Mouse (Mus musculus) frontal cortex, postnatal 14 days (tissue): Measurements from ENCODE around the gene Spink4.

Experiments used
- DNase-seq, 2 experiments: peaks; one replicate each; pipeline ENCODE4 v3.0.0; 2022; ENCODE audit warnings: low spot score in 2 of 2

Gene Spink4

GRCm38 (mm10) chr4:40963536-40963935, 43.7 kb downstream of the Spink4 start:
- no peak for DNase-seq

- DNase-seq: no peak
Observed at GRCm38 (mm10) chr4:40969161-40969560, 49.3 kb downstream of the Spink4 start.

GRCm38 (mm10) chr4:40969781-40970591, 50.1 kb downstream of the Spink4 start:
- DNase-seq: no peak

DNA sequence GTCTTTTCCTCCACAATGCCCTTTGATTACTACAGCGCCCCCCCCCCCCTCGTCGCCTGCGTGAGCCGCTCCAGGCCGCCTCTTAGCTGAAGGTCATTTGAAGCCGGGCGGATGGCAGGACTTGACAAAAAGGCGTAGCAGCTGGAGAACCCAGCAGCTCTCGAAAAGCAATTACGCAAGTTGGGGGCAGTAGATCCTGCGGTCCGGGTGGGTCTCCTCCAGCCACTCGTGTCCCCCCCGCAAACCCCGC, 50.7 kb downstream of the Spink4 start:
- DNase-seq: no peak

DNA sequence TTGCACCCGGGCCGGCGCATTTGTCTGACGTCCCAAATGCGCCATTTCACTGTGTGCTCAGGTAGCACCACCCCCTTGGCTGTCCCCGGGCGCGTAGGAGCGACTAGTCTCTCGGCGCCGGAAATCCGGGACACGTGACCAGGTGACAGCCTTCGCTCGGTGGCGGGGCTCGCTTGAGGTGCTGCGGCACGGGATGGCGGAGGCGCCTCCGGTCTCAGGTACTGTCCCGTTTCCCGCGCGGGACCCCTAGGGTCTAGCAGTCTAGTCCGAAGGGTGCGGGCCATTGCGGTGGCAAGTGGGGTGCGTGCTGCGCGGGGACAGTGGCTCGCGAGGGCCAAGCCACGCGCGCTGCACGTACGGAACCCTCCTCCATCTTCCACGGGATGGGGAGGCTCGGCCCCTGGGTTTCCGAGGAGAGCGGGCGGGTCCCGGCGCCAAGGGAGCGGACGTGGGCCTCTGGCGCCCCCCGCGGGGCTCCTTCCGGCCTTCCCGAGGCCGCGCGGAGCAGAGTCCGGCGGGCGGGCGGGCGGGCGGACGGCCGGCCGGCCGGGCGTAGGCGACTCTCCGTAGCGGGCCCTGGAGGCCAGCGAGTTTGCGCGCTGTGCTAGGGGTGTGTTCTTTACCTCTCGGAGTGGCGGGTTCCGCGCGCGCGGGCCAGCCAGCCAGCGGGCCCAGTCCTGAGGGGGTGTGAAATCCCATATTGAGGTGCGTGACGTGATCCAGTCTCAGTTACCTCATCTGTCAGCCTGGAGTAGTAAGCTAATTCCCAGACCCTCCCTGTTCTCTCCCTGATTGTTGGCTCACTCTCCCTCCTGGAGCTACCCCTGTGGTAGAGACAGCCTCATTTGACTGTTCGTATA, 51.2 kb downstream of the Spink4 start, which contains the start of gene Nfx1:
Gene Nfx1 (plus strand): TSS at position 65 of the 860 bp plus-strand sequence.
- peak; percentile 91 to 95 for DNase-seq

GRCm38 (mm10) chr4:40971744-40972143, 51.9 kb downstream of the Spink4 start:
- DNase-seq: no peak

DNA sequence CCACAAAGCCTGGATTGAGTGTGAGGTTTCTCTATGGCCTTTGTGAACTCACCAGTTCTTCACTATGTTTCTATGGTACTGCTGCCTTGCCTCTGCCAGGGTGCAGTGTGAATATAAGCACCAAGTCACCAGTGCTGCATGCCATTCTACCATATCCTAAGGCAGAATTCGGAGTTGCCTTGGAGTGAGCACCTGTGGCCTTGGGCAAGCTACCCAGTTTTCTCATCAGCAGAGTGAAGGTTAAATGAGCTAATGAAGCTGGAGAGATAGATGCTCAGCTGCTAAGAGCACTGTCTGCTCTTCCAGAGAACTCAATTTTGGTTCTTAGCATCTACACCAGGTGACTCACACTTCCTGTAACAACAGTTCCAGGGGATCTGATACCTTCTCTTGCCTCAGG, 54.2 kb downstream of the Spink4 start:
- no peak for DNase-seq

- DNase-seq: no peak
Observed at GRCm38 (mm10) chr4:40975678-40976077, 55.8 kb downstream of the Spink4 start.

DNA sequence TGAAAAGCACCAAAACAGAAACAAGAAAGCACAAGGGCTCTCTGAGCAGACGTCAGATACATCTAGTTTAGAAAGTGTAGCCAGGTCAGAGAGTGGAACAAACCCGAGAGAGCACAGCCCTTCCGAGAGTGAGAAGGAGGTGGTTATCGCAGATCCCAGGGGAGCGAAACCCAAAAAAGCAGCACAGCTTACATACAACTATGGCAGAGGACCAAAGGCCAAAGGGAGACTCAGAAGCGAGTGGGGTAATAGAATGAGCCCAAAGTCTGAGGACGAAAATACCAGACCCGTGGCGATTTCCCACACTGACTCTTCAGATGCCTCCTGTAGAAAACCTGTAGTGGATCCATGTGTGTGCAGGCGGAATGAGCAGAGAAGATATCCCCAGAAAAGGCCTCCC, 56.8 kb downstream of the Spink4 start:
- DNase-seq: no peak

GRCm38 (mm10) chr4:40979430-40979829, 59.6 kb downstream of the Spink4 start:
- DNase-seq: no peak
